Mouse (Mus musculus): Measurements from ENCODE around the gene Ror1. TPM values are rescaled to one million over a fixed set of nuclear protein-coding genes. Genes with fewer than 3 reads are reported as not detected.

Ror1 gene
- total RNA-seq (2021), result under 1 TPM; 0.56 to 0.95 TPM
- long read RNA-seq, experiment 1, result 0 reads
- long read RNA-seq, experiment 2, result 0 reads

- peak; percentile 83 to 87 for DNase-seq (ENCODE audit: low spot score in 2 of 2)
Observed at GRCm38 (mm10) chr4:100095685-100096595, at the start of gene Ror1. TSS of gene Ror1 (plus strand) at chr4:100095791.

GRCm38 (mm10) chr4:100047066-100047465 lies 48.5 kb upstream of the Ror1 start:
- no peak for DNase-seq (ENCODE audit: low spot score in 2 of 2)

- DNase-seq (ENCODE audit: low spot score in 2 of 2), result no peak
Observed at GRCm38 (mm10) chr4:100048351-100048950, 47.1 kb upstream of the Ror1 start.

GRCm38 (mm10) chr4:100051767-100052166 lies 43.8 kb upstream of the Ror1 start:
- no peak for DNase-seq (ENCODE audit: low spot score in 2 of 2)

GRCm38 (mm10) chr4:100052258-100052657 lies 43.3 kb upstream of the Ror1 start:
- no peak for DNase-seq (ENCODE audit: low spot score in 2 of 2)

GRCm38 (mm10) chr4:100056046-100056445 lies 39.5 kb upstream of the Ror1 start:
- DNase-seq (ENCODE audit: low spot score in 2 of 2), result no peak

GRCm38 (mm10) chr4:100056446-100056845 lies 39.1 kb upstream of the Ror1 start:
- DNase-seq (ENCODE audit: low spot score in 2 of 2), result no peak

GRCm38 (mm10) chr4:100057381-100057780 lies 38.2 kb upstream of the Ror1 start:
- no peak for DNase-seq (ENCODE audit: low spot score in 2 of 2)

- no peak for DNase-seq (ENCODE audit: low spot score in 2 of 2)
Observed at GRCm38 (mm10) chr4:100058631-100059030, 37.0 kb upstream of the Ror1 start.

- no peak for DNase-seq (ENCODE audit: low spot score in 2 of 2)
Observed at GRCm38 (mm10) chr4:100059811-100060210, 35.8 kb upstream of the Ror1 start.

- DNase-seq (ENCODE audit: low spot score in 2 of 2), result no peak
Observed at GRCm38 (mm10) chr4:100061396-100062066, 34.1 kb upstream of the Ror1 start.

- no peak for DNase-seq (ENCODE audit: low spot score in 2 of 2)
Observed at GRCm38 (mm10) chr4:100065686-100066085, 29.9 kb upstream of the Ror1 start.

GRCm38 (mm10) chr4:100070101-100070500 lies 25.5 kb upstream of the Ror1 start:
- DNase-seq (ENCODE audit: low spot score in 2 of 2), result no peak

GRCm38 (mm10) chr4:100096596-100097181 lies 1.1 kb downstream of the Ror1 start:
- DNase-seq (ENCODE audit: low spot score in 2 of 2), result no peak

GRCm38 (mm10) chr4:100097364-100097979 lies 1.9 kb downstream of the Ror1 start:
- DNase-seq (ENCODE audit: low spot score in 2 of 2), result no peak

GRCm38 (mm10) chr4:100101066-100101820 lies 5.7 kb downstream of the Ror1 start:
- DNase-seq (ENCODE audit: low spot score in 2 of 2), result no peak

GRCm38 (mm10) chr4:100101844-100102243 lies 6.3 kb downstream of the Ror1 start:
- DNase-seq (ENCODE audit: low spot score in 2 of 2), result no peak

- DNase-seq (ENCODE audit: low spot score in 2 of 2), result no peak
Observed at GRCm38 (mm10) chr4:100104241-100104640, 8.7 kb downstream of the Ror1 start.

GRCm38 (mm10) chr4:100107593-100107992 lies 12.0 kb downstream of the Ror1 start:
- no peak for DNase-seq (ENCODE audit: low spot score in 2 of 2)

- no peak for DNase-seq (ENCODE audit: low spot score in 2 of 2)
Observed at GRCm38 (mm10) chr4:100108551-100108950, 13.0 kb downstream of the Ror1 start.
